Mouse (Mus musculus): Measurements from ENCODE around the gene Zic5. TPM values are rescaled to one million over a fixed set of nuclear protein-coding genes. Genes with fewer than 3 reads are reported as not detected.
"Not testable (repeated sequence)": the region's sequence is repeated elsewhere in the genome, so short reads cannot be mapped to it uniquely, and the experiment has no call there.

Gene Zic5
- polyA plus RNA-seq, 1 experiment, result 18.6 TPM

GRCm38 (mm10) chr14:122461966-122462365, 3.5 kb downstream of the Zic5 start:
- no peak for TF ChIP-seq POLR2A (IDR thresholded peaks at IDR 0.05; ENCODE audit: borderline replicate concordance, extremely low read depth, insufficient read depth, insufficient read length, poor library complexity, severe bottlenecking)
- no peak for TF ChIP-seq CTCF (IDR thresholded peaks at IDR 0.05; ENCODE audit: borderline replicate concordance, extremely low read depth, insufficient read depth, insufficient read length)
- DNase-seq (ENCODE audit: low read depth), result peak; percentile 43

GRCm38 (mm10) chr14:122461500-122461899, 4.0 kb downstream of the Zic5 start:
- TF ChIP-seq POLR2A (IDR thresholded peaks at IDR 0.05; ENCODE audit: borderline replicate concordance, extremely low read depth, insufficient read depth, insufficient read length, poor library complexity, severe bottlenecking), result no peak
- TF ChIP-seq CTCF (IDR thresholded peaks at IDR 0.05; ENCODE audit: borderline replicate concordance, extremely low read depth, insufficient read depth, insufficient read length), result no peak
- no peak for DNase-seq (ENCODE audit: low read depth)

GRCm38 (mm10) chr14:122460226-122460625, 5.3 kb downstream of the Zic5 start:
- TF ChIP-seq POLR2A (IDR thresholded peaks at IDR 0.05; ENCODE audit: borderline replicate concordance, extremely low read depth, insufficient read depth, insufficient read length, poor library complexity, severe bottlenecking), result no peak
- no peak for TF ChIP-seq CTCF (IDR thresholded peaks at IDR 0.05; ENCODE audit: borderline replicate concordance, extremely low read depth, insufficient read depth, insufficient read length)
- DNase-seq (ENCODE audit: low read depth), result peak; percentile 28

GRCm38 (mm10) chr14:122459776-122460175, 5.7 kb downstream of the Zic5 start:
- no peak for TF ChIP-seq CTCF (IDR thresholded peaks at IDR 0.05; ENCODE audit: borderline replicate concordance, extremely low read depth, insufficient read depth, insufficient read length)
- TF ChIP-seq POLR2A (IDR thresholded peaks at IDR 0.05; ENCODE audit: borderline replicate concordance, extremely low read depth, insufficient read depth, insufficient read length, poor library complexity, severe bottlenecking), result no peak
- DNase-seq (ENCODE audit: low read depth), result no peak

GRCm38 (mm10) chr14:122459332-122459731, 6.1 kb downstream of the Zic5 start:
- not testable (repeated sequence) for DNase-seq (ENCODE audit: low read depth)

- TF ChIP-seq POLR2A (IDR thresholded peaks at IDR 0.05; ENCODE audit: borderline replicate concordance, extremely low read depth, insufficient read depth, insufficient read length, poor library complexity, severe bottlenecking), result no peak
- peak; percentile 73 for DNase-seq (ENCODE audit: low read depth)
Measured at GRCm38 (mm10) chr14:122455562-122455958, 9.9 kb downstream of the Zic5 start.

- TF ChIP-seq POLR2A (IDR thresholded peaks at IDR 0.05; ENCODE audit: borderline replicate concordance, extremely low read depth, insufficient read depth, insufficient read length, poor library complexity, severe bottlenecking), result no peak
- no peak for TF ChIP-seq CTCF (IDR thresholded peaks at IDR 0.05; ENCODE audit: borderline replicate concordance, extremely low read depth, insufficient read depth, insufficient read length)
- peak; percentile 89 for DNase-seq (ENCODE audit: low read depth)
Measured at GRCm38 (mm10) chr14:122454901-122455561, 10.4 kb downstream of the Zic5 start.

GRCm38 (mm10) chr14:122453996-122454738, 11.3 kb downstream of the Zic5 start:
- TF ChIP-seq POLR2A (IDR thresholded peaks at IDR 0.05; ENCODE audit: borderline replicate concordance, extremely low read depth, insufficient read depth, insufficient read length, poor library complexity, severe bottlenecking), result no peak
- no peak for TF ChIP-seq CTCF (IDR thresholded peaks at IDR 0.05; ENCODE audit: borderline replicate concordance, extremely low read depth, insufficient read depth, insufficient read length)
- peak; percentile 70 for DNase-seq (ENCODE audit: low read depth)

- no peak for TF ChIP-seq POLR2A (IDR thresholded peaks at IDR 0.05; ENCODE audit: borderline replicate concordance, extremely low read depth, insufficient read depth, insufficient read length, poor library complexity, severe bottlenecking)
- TF ChIP-seq CTCF (IDR thresholded peaks at IDR 0.05; ENCODE audit: borderline replicate concordance, extremely low read depth, insufficient read depth, insufficient read length), result peak; percentile 58
- peak; percentile 95 for DNase-seq (ENCODE audit: low read depth)
Measured at GRCm38 (mm10) chr14:122453388-122453995, 12.0 kb downstream of the Zic5 start.

GRCm38 (mm10) chr14:122452701-122453387, 12.6 kb downstream of the Zic5 start:
- peak; percentile 77 for DNase-seq (ENCODE audit: low read depth)
- TF ChIP-seq POLR2A (IDR thresholded peaks at IDR 0.05; ENCODE audit: borderline replicate concordance, extremely low read depth, insufficient read depth, insufficient read length, poor library complexity, severe bottlenecking), result no peak
- no peak for TF ChIP-seq CTCF (IDR thresholded peaks at IDR 0.05; ENCODE audit: borderline replicate concordance, extremely low read depth, insufficient read depth, insufficient read length)

- peak; percentile 46 for DNase-seq (ENCODE audit: low read depth)
- TF ChIP-seq POLR2A (IDR thresholded peaks at IDR 0.05; ENCODE audit: borderline replicate concordance, extremely low read depth, insufficient read depth, insufficient read length, poor library complexity, severe bottlenecking), result no peak
- no peak for TF ChIP-seq CTCF (IDR thresholded peaks at IDR 0.05; ENCODE audit: borderline replicate concordance, extremely low read depth, insufficient read depth, insufficient read length)
Measured at GRCm38 (mm10) chr14:122451551-122452145, 13.8 kb downstream of the Zic5 start.

All from brain, embryonic 14.5 days (tissue).